In genomic region chrX:150845480-150846205, GRCm38 (mm10) we compare ENCODE assay signal across 8 mouse cellular contexts. TPM values are rescaled to one million over a fixed set of nuclear protein-coding genes. Genes with fewer than 3 reads are reported as not detected.
DNase-seq lines count a peak whose midpoint lies in the region; ATAC-seq and TF ChIP-seq lines count a peak whose summit lies in the region.
"Not testable (repeated sequence)": the region's sequence is repeated elsewhere in the genome, so short reads cannot be mapped to it uniquely, and the experiment has no call there.

No protein-coding gene starts in this region.

- H3K9me3 ChIP-seq in embryonic facial prominence, embryonic 13.5 days; forebrain, postnatal 0 days (ENCODE audit: low read length); intestine, embryonic 15.5 days; limb, embryonic 11.5 days (ENCODE audit: control insufficient read depth, low read length); lung, embryonic 15.5 days; midbrain, embryonic 16.5 days (replicated peaks; ENCODE audit: control insufficient read depth, low read length, poor library complexity, severe bottlenecking); stomach, embryonic 16.5 days (replicated peaks; ENCODE audit: control insufficient read depth, low read length): not testable (repeated sequence)

- H3K4me3 ChIP-seq in embryonic facial prominence, embryonic 13.5 days; forebrain, postnatal 0 days (ENCODE audit: low read depth, low read length); intestine, embryonic 15.5 days (replicated peaks); limb, embryonic 11.5 days (ENCODE audit: low read depth, low read length); lung, embryonic 15.5 days; midbrain, embryonic 16.5 days (ENCODE audit: low read depth, low read length); stomach, embryonic 16.5 days (replicated peaks; ENCODE audit: low read length): not testable (repeated sequence)

- not testable (repeated sequence) for H3K9ac ChIP-seq in embryonic facial prominence, embryonic 13.5 days; forebrain, postnatal 0 days; intestine, embryonic 15.5 days; limb, embryonic 11.5 days (ENCODE audit: low read length); lung, embryonic 15.5 days; midbrain, embryonic 16.5 days (ENCODE audit: low read depth, low read length); stomach, embryonic 16.5 days (ENCODE audit: low read length)

- H3K4me2 ChIP-seq in embryonic facial prominence, embryonic 13.5 days; forebrain, postnatal 0 days (ENCODE audit: low read depth); intestine, embryonic 15.5 days (replicated peaks); limb, embryonic 11.5 days (ENCODE audit: low read depth, severe bottlenecking); lung, embryonic 15.5 days; midbrain, embryonic 16.5 days (ENCODE audit: low read length); stomach, embryonic 16.5 days (ENCODE audit: low read depth, low read length): not testable (repeated sequence)

- H3K27me3 ChIP-seq in embryonic facial prominence, embryonic 13.5 days; forebrain, postnatal 0 days (ENCODE audit: insufficient read depth, low read length); intestine, embryonic 15.5 days (replicated peaks); limb, embryonic 11.5 days (ENCODE audit: control insufficient read depth, insufficient read depth, low read length); lung, embryonic 15.5 days; midbrain, embryonic 16.5 days (ENCODE audit: control insufficient read depth, insufficient read depth, low read depth, low read length); stomach, embryonic 16.5 days (ENCODE audit: control insufficient read depth, insufficient read depth, low read length): not testable (repeated sequence)

- peak; percentile 84 for ATAC-seq in embryonic facial prominence, embryonic 13.5 days (ENCODE audit: insufficient number of reproducible peaks, insufficient read depth, low FRiP score, low TSS enrichment, low read depth)
- ATAC-seq in forebrain, postnatal 0 days, result peak; percentile 89
- peak; percentile 94 for ATAC-seq in intestine, embryonic 15.5 days
- ATAC-seq in limb, embryonic 11.5 days (ENCODE audit: insufficient number of reproducible peaks, low FRiP score, low TSS enrichment, low read depth), result peak; percentile 97
- ATAC-seq in lung, embryonic 15.5 days (ENCODE audit: borderline replicate concordance, extremely low read depth, low FRiP score, low TSS enrichment), result peak; percentile 91
- peak; percentile 91 for ATAC-seq in midbrain, embryonic 16.5 days
- peak; percentile 95 for ATAC-seq in stomach, embryonic 16.5 days (ENCODE audit: insufficient read depth, low FRiP score)

- not testable (repeated sequence) for H3K36me3 ChIP-seq in embryonic facial prominence, embryonic 13.5 days; forebrain, postnatal 0 days (ENCODE audit: insufficient read depth); intestine, embryonic 15.5 days; limb, embryonic 11.5 days (ENCODE audit: control insufficient read depth, insufficient read depth, low read length); lung, embryonic 15.5 days; midbrain, embryonic 16.5 days (ENCODE audit: control insufficient read depth, insufficient read depth, low read length); stomach, embryonic 16.5 days (ENCODE audit: control insufficient read depth, insufficient read depth, low read length)

- H3K4me1 ChIP-seq in embryonic facial prominence, embryonic 13.5 days; forebrain, postnatal 0 days (ENCODE audit: insufficient read depth); intestine, embryonic 15.5 days (replicated peaks); limb, embryonic 11.5 days (ENCODE audit: control insufficient read depth, insufficient read depth, low read length); lung, embryonic 15.5 days; midbrain, embryonic 16.5 days (ENCODE audit: control insufficient read depth, insufficient read depth, low read length); stomach, embryonic 16.5 days (ENCODE audit: control insufficient read depth, insufficient read depth, low read length): not testable (repeated sequence)

- not testable (repeated sequence) for DNase-seq in forebrain, postnatal 0 days; limb, embryonic 11.5 days (ENCODE audit: low spot score)
- DNase-seq in heart, postnatal 4 days, result peak; percentile 22

- TF ChIP-seq CTCF in forebrain, postnatal 0 days (IDR thresholded peaks at IDR 0.05; ENCODE audit: low read depth), result not testable (repeated sequence)

- 54% methylated on average over 4 of the region's 10 CpGs for WGBS in embryonic facial prominence, embryonic 13.5 days
- WGBS in forebrain, postnatal 0 days, result 61% methylated on average over 5 of the region's 10 CpGs
- WGBS in intestine, embryonic 15.5 days, result 59% methylated on average over 4 of the region's 10 CpGs
- WGBS in limb, embryonic 11.5 days, result 72% methylated on average over 4 of the region's 10 CpGs
- 80% methylated on average over 3 of the region's 10 CpGs for WGBS in lung, embryonic 15.5 days
- no CpG with 5 or more reads among the region's 10 CpGs for WGBS in midbrain, embryonic 16.5 days
- WGBS in stomach, embryonic 16.5 days, result 66% methylated on average over 4 of the region's 10 CpGs

- 0 out of 2 replicates have a peak overlapping the region, but pooled peaks have one; percentile 16 for H3K27ac ChIP-seq in embryonic facial prominence, embryonic 13.5 days
- H3K27ac ChIP-seq in forebrain, postnatal 0 days (ENCODE audit: low read depth, low read length); intestine, embryonic 15.5 days; limb, embryonic 11.5 days (replicated peaks; ENCODE audit: low read depth, low read length); midbrain, embryonic 16.5 days (ENCODE audit: low read length): not testable (repeated sequence)
- H3K27ac ChIP-seq in lung, embryonic 15.5 days, result peak overlapping the region; percentile 57
- peak overlapping the region; percentile 60; the same call in 1 of the 2 replicates for H3K27ac ChIP-seq in stomach, embryonic 16.5 days (ENCODE audit: low read length)

RNA-seq across cellular contexts. Expression of gene Maged2, which starts 31.5 kb away (rescaled TPM):
- 490 and 523 TPM in 2 replicates for polyA plus RNA-seq in embryonic facial prominence, embryonic 13.5 days (2015; fragmentation: Nextera tagmentation; extraction: Ambion mirVana)
- total RNA-seq in forebrain, postnatal 0 days (2014; rRNA removed), result 323 and 332 TPM in 2 replicates
- 345 and 386 TPM in 2 replicates for polyA plus RNA-seq in forebrain, postnatal 0 days (2015; fragmentation: Nextera tagmentation; extraction: Ambion mirVana)
- total RNA-seq in heart, postnatal 4 days (2021), result 100 to 1,000 TPM; 206 to 207 TPM
- polyA plus RNA-seq in intestine, embryonic 15.5 days (2015; fragmentation: Nextera tagmentation; extraction: Ambion mirVana), result 348 and 377 TPM in 2 replicates
- polyA plus RNA-seq in limb, embryonic 11.5 days (2014; fragmentation: Nextera tagmentation; extraction: Ambion mirVana), result 494 TPM in 2 replicates
- polyA plus RNA-seq in lung, embryonic 15.5 days (2015; fragmentation: Nextera tagmentation; extraction: Ambion mirVana), result 908 and 926 TPM in 2 replicates
- polyA plus RNA-seq in midbrain, embryonic 16.5 days (2015; fragmentation: Nextera tagmentation; extraction: Ambion mirVana), result 438 and 474 TPM in 2 replicates
- polyA plus RNA-seq in stomach, embryonic 16.5 days (2015; fragmentation: Nextera tagmentation; extraction: Ambion mirVana), result 561 and 579 TPM in 2 replicates
